Mouse (Mus musculus) liver, embryonic 14.5 days (tissue): ENCODE measurements at regions not wholly inside any gene's neighbourhood (a gene's known extent, or its start where the extent isn't known, plus 50 kb on each side); places are given as distances from the start of the nearest gene placed in this dataset.

Experiments
- CTCF ChIP-seq: IDR thresholded peaks from 2 replicates; pipeline ENCODE4 v1.5.1; 2016; ENCODE audit warnings: antibody characterized with exemption, low read depth, control low read depth
- EP300 ChIP-seq: IDR thresholded peaks from 2 replicates; pipeline ENCODE4 v1.6.1; 2016; ENCODE audit warnings: antibody characterized with exemption, low read depth

- no peak for TF ChIP-seq CTCF
- TF ChIP-seq EP300, result no peak
These were observed 254.8 kb upstream of the Rasgrp1 start for GRCm38 (mm10) chr2:117597573-117597972.
